Mouse (Mus musculus): ENCODE measurements around the gene Ivd.

Ivd gene

DNA sequence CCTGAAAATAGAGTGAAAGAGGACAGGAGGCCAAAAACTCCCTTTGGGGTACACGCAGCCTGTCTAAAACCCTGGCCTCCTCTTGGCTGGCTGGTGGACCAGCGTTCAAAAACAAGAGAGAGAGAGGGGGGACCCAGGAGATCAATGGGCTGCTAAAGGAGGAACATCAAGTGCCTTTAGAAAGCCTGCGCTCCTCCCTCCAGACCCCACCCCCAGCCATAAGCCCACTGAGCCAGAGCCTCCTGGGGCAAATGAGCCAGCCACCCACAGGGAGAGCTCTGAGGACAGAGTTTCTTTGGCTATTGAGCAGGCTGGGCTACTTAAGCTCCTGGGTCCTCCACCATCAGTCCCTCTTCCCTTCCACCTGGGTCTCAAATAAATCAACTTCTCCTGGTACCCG lies 37.0 kb downstream of the Ivd start:
- no peak for TF ChIP-seq GATA4 (IDR thresholded peaks at IDR 0.05; ENCODE audit: insufficient replicate concordance, low read length)

DNA sequence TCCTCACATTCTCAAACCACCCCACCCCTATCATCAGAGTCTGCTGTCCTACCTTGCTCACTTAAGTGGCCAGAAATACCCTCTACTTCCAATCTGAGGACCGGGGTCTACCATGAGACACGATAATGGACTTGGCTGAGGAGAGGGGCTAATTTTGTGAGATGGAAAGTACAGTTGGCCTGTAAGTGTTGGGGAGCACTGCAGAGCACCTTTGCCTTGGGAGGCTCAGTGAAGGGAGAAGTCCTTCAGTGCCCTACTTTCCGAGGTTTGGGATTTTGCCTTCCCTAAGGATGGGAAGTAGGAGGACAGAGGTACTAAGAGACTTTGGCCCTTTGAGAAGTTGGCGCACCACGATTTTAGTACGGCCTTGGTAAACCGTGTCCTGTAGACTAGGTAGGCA lies 37.6 kb downstream of the Ivd start:
- TF ChIP-seq GATA4 (IDR thresholded peaks at IDR 0.05; ENCODE audit: insufficient replicate concordance, low read length) = no peak

- TF ChIP-seq GATA4 (IDR thresholded peaks at IDR 0.05; ENCODE audit: insufficient replicate concordance, low read length) = no peak
These were observed 38.4 kb downstream of the Ivd start, which contains the start of gene Bahd1 for GRCm38 (mm10) chr2:118899981-118900825. Gene Bahd1 (plus strand): TSS chr2:118900377.

- no peak for TF ChIP-seq GATA4 (IDR thresholded peaks at IDR 0.05; ENCODE audit: insufficient replicate concordance, low read length)
These were observed 39.0 kb downstream of the Ivd start for GRCm38 (mm10) chr2:118900826-118901140.

DNA sequence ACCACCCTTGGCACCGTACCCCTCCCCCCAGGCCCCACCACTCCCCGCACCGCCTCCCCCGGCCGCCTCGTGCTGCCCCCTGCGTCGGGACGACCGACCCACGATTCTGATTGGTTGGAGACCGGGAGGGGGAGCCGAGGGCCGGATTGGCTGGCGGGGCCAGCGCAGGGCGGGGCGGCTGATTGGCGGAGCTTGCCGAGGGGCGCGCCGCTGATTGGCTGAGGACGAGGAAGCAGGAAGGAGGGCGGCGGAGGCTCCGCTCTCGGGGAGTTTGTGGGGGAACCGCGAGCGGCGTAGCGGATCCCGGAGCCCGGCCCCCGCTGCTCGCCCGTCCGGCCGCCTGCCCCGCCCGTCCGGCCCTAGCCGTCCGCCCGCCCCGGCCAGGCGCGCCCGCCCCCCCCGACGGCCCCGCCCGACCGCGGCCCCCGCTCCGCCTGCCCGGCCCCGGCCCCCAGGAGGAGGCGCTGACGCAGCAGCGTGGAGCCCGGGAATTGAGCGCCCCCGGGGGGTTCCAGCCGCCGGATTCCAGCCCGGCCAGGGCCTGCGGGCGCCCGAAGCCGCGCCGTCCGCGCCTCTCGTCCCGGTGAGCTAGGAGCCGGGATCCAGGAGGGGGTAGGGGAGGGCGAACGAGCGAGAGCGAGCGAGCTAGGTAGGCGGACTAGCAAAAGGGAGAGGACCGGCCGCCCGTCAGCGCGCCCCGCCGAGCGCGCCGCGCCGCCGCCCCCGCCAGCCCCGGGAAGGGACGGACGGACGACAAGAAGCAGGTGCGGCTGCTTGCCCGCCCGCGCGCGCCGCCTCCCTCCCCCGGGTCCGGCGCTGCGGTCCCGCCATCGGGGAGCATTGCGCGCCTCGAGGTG lies 39.6 kb downstream of the Ivd start:
- no peak for TF ChIP-seq GATA4 (IDR thresholded peaks at IDR 0.05; ENCODE audit: insufficient replicate concordance, low read length)

DNA sequence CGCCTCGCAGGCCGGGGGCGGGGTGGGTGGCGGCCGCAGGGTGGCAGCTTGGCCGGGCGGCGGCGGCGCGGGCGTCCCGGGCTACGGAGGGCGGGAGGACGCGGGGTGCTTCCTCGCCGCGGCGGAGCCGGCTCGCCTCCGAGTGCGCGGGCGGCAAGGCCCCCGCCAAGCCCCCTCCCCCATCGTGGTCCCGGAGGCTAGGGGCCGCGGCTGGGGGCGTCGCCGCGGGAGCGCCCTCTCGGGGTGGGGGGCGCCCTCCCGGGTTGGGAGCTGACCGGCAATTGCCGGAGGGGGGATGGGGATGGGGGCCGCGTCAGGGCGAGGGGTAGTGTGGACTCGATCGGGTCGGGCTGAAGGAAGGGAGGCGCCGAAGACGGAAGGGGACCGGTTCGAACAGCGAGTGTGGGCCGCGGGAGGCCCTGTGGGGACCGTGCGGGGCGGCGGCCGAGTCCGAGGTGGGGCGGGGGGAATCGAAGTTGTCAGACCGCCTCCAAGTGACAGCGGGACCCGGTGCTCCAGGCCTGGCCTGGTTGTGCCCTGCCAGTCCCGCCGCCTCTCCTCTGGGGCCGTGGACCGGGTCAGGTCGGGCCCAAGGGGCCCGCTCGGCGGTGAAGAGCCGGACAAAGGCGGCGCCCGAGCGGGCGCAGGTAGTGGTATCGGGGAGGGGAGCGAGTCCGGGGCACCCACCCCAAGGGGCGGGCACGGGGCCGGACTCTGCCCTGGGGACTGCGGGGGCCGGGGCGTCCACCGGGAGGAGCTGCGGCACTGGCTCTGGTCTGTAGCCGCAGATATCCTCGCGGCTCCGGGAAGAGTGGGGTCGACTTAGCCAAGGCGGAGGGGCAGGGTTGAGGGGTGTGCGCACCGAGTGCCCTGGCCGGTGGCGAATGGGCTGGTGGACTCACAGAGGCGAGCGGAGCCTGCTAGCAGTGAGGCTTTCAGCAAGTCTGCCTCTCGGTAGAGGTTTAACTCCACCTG lies 40.6 kb downstream of the Ivd start:
- no peak for TF ChIP-seq GATA4 (IDR thresholded peaks at IDR 0.05; ENCODE audit: insufficient replicate concordance, low read length)

GRCm38 (mm10) chr2:118903333-118903741 lies 41.6 kb downstream of the Ivd start:
- TF ChIP-seq GATA4 (IDR thresholded peaks at IDR 0.05; ENCODE audit: insufficient replicate concordance, low read length) = no peak; the same call in 1 of the 2 replicates

GRCm38 (mm10) chr2:118905433-118906117 lies 43.8 kb downstream of the Ivd start:
- TF ChIP-seq GATA4 (IDR thresholded peaks at IDR 0.05; ENCODE audit: insufficient replicate concordance, low read length) = no peak

GRCm38 (mm10) chr2:118906118-118906492 lies 44.4 kb downstream of the Ivd start:
- no peak for TF ChIP-seq GATA4 (IDR thresholded peaks at IDR 0.05; ENCODE audit: insufficient replicate concordance, low read length)

- no peak for TF ChIP-seq GATA4 (IDR thresholded peaks at IDR 0.05; ENCODE audit: insufficient replicate concordance, low read length)
These were observed 46.0 kb downstream of the Ivd start for GRCm38 (mm10) chr2:118907781-118908180.

DNA sequence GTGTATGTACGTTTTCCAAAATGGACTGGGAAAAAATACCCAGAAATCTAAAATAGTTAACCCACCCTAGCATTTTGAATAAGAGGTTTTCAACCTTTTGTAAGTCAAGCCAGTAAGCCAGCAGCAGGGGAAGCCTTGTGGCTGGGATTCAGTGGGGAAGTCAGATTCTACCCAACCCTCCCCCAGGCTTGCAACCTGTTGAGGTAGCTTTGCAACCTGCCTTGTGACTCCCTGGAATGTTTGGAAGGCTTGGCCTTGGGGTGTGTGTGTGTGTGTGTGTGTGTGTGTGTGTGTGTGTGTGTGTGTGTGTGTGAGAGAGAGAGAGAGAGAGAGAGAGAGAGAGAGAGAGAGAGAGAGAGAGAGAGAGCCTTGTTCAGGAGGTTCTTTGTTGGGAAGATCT lies 47.4 kb downstream of the Ivd start:
- no peak for TF ChIP-seq GATA4 (IDR thresholded peaks at IDR 0.05; ENCODE audit: insufficient replicate concordance, low read length)

DNA sequence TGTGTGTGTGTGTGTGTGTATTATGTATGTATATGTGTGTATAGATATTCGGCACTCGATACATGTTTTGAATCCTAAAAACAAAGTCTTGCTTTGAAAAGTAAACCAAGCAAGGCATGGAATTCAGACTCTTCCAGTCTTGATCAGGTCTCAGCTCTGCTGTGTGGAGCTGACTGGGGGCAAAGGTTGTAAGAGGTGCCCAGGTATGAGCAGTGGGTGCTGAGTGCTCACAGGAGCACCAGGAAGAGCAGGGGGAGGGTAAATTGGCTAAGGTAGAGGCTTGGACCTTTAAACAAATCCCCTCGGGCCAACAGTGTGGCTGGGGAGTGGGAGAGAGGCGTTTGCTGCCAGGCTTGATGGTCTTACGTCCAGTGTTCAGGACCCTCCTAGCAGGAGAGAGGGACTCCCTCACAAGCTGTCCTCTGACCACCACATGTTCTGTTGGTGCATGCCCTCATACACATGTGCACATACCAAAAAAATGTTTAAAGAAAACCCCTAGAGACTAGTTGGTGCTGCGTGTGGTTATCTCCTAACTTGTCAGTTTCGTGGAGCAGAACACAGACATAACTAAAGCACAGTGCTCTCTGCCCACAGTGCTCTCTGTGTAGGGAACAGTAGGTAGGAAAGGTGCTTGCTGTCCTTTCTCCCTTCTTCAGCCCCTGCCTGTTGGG lies 49.0 kb downstream of the Ivd start:
- TF ChIP-seq GATA4 (IDR thresholded peaks at IDR 0.05; ENCODE audit: insufficient replicate concordance, low read length) = no peak

- TF ChIP-seq GATA4 (IDR thresholded peaks at IDR 0.05; ENCODE audit: insufficient replicate concordance, low read length) = no peak
These were observed 51.0 kb downstream of the Ivd start for GRCm38 (mm10) chr2:118912706-118913105.
